ENCODE assay signal across 14 mouse cellular contexts in genomic region chr2:71656611-71657244, GRCm38 (mm10).
A peak's percentile ranks its signal among the peaks of the same experiment; 100 is the strongest.
DNase-seq lines count a peak whose midpoint lies in the region; ATAC-seq lines count a peak whose summit lies in the region.
"Had no signal": no experiment of that assay in that cellular context is flagged by ENCODE, and none has a peak within 500 bp of the region (broad histone marks: within the 10 kb centered on the region; RNA-seq: fewer than 3 reads in every experiment).

No protein-coding gene starts in this region.

- H3K9me3 ChIP-seq in heart, embryonic 10.5 days: no peaks in the 10 kb centered on the region
- no peaks in the 10 kb centered on the region for H3K9me3 ChIP-seq in midbrain, embryonic 14.5 days (ENCODE audit: control insufficient read depth, low read length)
- H3K9me3 ChIP-seq in midbrain, embryonic 16.5 days (replicated peaks; ENCODE audit: control insufficient read depth, low read length, poor library complexity, severe bottlenecking): no peaks in the 10 kb centered on the region
- no peaks in the 10 kb centered on the region for H3K9me3 ChIP-seq in embryonic facial prominence, embryonic 14.5 days (ENCODE audit: control insufficient read depth, low read length)
- H3K9me3 ChIP-seq: embryonic facial prominence, embryonic 12.5 days; neural tube, embryonic 13.5 days had no signal

- no peak for ATAC-seq in midbrain, embryonic 14.5 days (ENCODE audit: low FRiP score, low TSS enrichment)
- ATAC-seq in midbrain, embryonic 16.5 days: no peak
- ATAC-seq in embryonic facial prominence, embryonic 14.5 days (ENCODE audit: low read depth): no peak
- ATAC-seq: inflammation-experienced regulatory T-cells, adult 6 months had no signal

- peak overlapping the region; percentile 53; the same call in 1 of the 2 replicates for H3K4me2 ChIP-seq in midbrain, embryonic 14.5 days (ENCODE audit: low read length)
- H3K4me2 ChIP-seq in midbrain, embryonic 16.5 days (ENCODE audit: low read length): no peak overlapping the region
- peak overlapping the region; percentile 69; the same call in 1 of the 2 replicates for H3K4me2 ChIP-seq in embryonic facial prominence, embryonic 14.5 days (ENCODE audit: low read depth, low read length)

- no peak overlapping the region for H3K9ac ChIP-seq in midbrain, embryonic 14.5 days (replicated peaks; ENCODE audit: low read length)
- no peak overlapping the region for H3K9ac ChIP-seq in midbrain, embryonic 16.5 days (ENCODE audit: low read depth, low read length)
- no peak overlapping the region for H3K9ac ChIP-seq in embryonic facial prominence, embryonic 14.5 days (ENCODE audit: low read depth, low read length)

- DNase-seq in heart, embryonic 10.5 days (ENCODE audit: low spot score): no peak
- DNase-seq in heart, adult 18-20 months: no peak
- no peak for DNase-seq in midbrain, embryonic 14.5 days
- DNase-seq in embryonic facial prominence, embryonic 14.5 days (ENCODE audit: low spot score): no peak
- peak; percentile 28 for DNase-seq in retina, embryonic 14.5 days (ENCODE audit: low spot score)
- DNase-seq in right cerebral cortex, postnatal 4 days: no peak
- DNase-seq in spleen, adult 18-20 months: no peak
- DNase-seq: cerebellum, adult 11-12 months; lung, adult 18-20 months; right cerebral cortex, postnatal 14 days had no signal

- no peak overlapping the region for H3K4me3 ChIP-seq in heart, embryonic 10.5 days
- no peak overlapping the region for H3K4me3 ChIP-seq in midbrain, embryonic 14.5 days (replicated peaks; ENCODE audit: low read depth, low read length)
- no peak overlapping the region for H3K4me3 ChIP-seq in midbrain, embryonic 16.5 days (ENCODE audit: low read depth, low read length)
- no peak overlapping the region for H3K4me3 ChIP-seq in embryonic facial prominence, embryonic 14.5 days (ENCODE audit: low read depth, low read length)

- no peaks in the 10 kb centered on the region for H3K36me3 ChIP-seq in heart, embryonic 10.5 days
- H3K36me3 ChIP-seq in midbrain, embryonic 14.5 days (ENCODE audit: control insufficient read depth, insufficient read depth, low read length): no peaks in the 10 kb centered on the region
- no peaks in the 10 kb centered on the region for H3K36me3 ChIP-seq in midbrain, embryonic 16.5 days (ENCODE audit: control insufficient read depth, insufficient read depth, low read length)
- no peaks in the 10 kb centered on the region for H3K36me3 ChIP-seq in embryonic facial prominence, embryonic 14.5 days (ENCODE audit: control insufficient read depth, insufficient read depth, low read length)
- H3K36me3 ChIP-seq: embryonic facial prominence, embryonic 12.5 days; neural tube, embryonic 13.5 days had no signal

- peaks cover 44% of the 10 kb centered on the region for H3K4me1 ChIP-seq in heart, embryonic 10.5 days
- peaks cover 23% of the 10 kb centered on the region for H3K4me1 ChIP-seq in midbrain, embryonic 14.5 days (ENCODE audit: control insufficient read depth, insufficient read depth, low read length)
- peaks cover 24% of the 10 kb centered on the region for H3K4me1 ChIP-seq in midbrain, embryonic 16.5 days (ENCODE audit: control insufficient read depth, insufficient read depth, low read length)
- peaks cover 21% of the 10 kb centered on the region for H3K4me1 ChIP-seq in embryonic facial prominence, embryonic 14.5 days (ENCODE audit: control insufficient read depth, insufficient read depth, low read length)

- H3K27me3 ChIP-seq in heart, embryonic 10.5 days (ENCODE audit: insufficient read depth, poor library complexity, severe bottlenecking): no peaks in the 10 kb centered on the region
- H3K27me3 ChIP-seq in midbrain, embryonic 14.5 days (ENCODE audit: control insufficient read depth, insufficient read depth, low read length): no peaks in the 10 kb centered on the region
- no peaks in the 10 kb centered on the region for H3K27me3 ChIP-seq in midbrain, embryonic 16.5 days (ENCODE audit: control insufficient read depth, insufficient read depth, low read depth, low read length)
- no peaks in the 10 kb centered on the region for H3K27me3 ChIP-seq in embryonic facial prominence, embryonic 14.5 days (replicated peaks; ENCODE audit: control insufficient read depth, insufficient read depth, low read length)
- H3K27me3 ChIP-seq: embryonic facial prominence, embryonic 12.5 days; neural tube, embryonic 13.5 days had no signal

- peak overlapping the region; percentile 89; the same call in 1 of the 2 replicates for H3K27ac ChIP-seq in heart, embryonic 10.5 days
- H3K27ac ChIP-seq in midbrain, embryonic 14.5 days (replicated peaks; ENCODE audit: low read depth, low read length): no peak overlapping the region
- no peak overlapping the region for H3K27ac ChIP-seq in midbrain, embryonic 16.5 days (ENCODE audit: low read length)
- no peak overlapping the region for H3K27ac ChIP-seq in embryonic facial prominence, embryonic 14.5 days (replicated peaks; ENCODE audit: low read depth, low read length)
- H3K27ac ChIP-seq: neural tube, embryonic 13.5 days had no signal

- WGBS in heart, embryonic 10.5 days: 53% methylated on average over 8 of the region's 8 CpGs
- WGBS in midbrain, embryonic 14.5 days: 53% methylated on average over 8 of the region's 8 CpGs
- 54% methylated on average over 8 of the region's 8 CpGs for WGBS in midbrain, embryonic 16.5 days
- WGBS in embryonic facial prominence, embryonic 14.5 days: 62% methylated on average over 8 of the region's 8 CpGs
